Mouse (Mus musculus) G1E (cell line): Measurements from ENCODE around the gene Slc7a9.

Source experiments
- CTCF ChIP-seq: IDR thresholded peaks from 2 replicates; pipeline ENCODE4 v1.5.1; 2012; ENCODE audit warnings: low read depth, low read length, inconsistent platforms, mixed read lengths
- GATA1 ChIP-seq: IDR thresholded peaks from 2 replicates; pipeline ENCODE4 v1.6.1; 2012; ENCODE audit warnings: borderline replicate concordance, low read length, inconsistent platforms, mixed read lengths
- GATA2 ChIP-seq: IDR thresholded peaks from 2 replicates; pipeline ENCODE4 v1.6.1; 2012; ENCODE audit warnings: low read depth, low read length, inconsistent platforms, borderline replicate concordance
- POLR2AphosphoS5 ChIP-seq: IDR thresholded peaks from 2 replicates; pipeline ENCODE4 v1.6.1; 2012; ENCODE audit warnings: low read depth, low read length, inconsistent platforms; ENCODE audit not compliant: insufficient replicate concordance
- TAL1 ChIP-seq: conservative IDR thresholded peaks from 2 replicates; pipeline ENCODE4 v1.6.1; 2012; ENCODE audit warnings: low read depth, low read length, inconsistent platforms, mixed read lengths

DNA sequence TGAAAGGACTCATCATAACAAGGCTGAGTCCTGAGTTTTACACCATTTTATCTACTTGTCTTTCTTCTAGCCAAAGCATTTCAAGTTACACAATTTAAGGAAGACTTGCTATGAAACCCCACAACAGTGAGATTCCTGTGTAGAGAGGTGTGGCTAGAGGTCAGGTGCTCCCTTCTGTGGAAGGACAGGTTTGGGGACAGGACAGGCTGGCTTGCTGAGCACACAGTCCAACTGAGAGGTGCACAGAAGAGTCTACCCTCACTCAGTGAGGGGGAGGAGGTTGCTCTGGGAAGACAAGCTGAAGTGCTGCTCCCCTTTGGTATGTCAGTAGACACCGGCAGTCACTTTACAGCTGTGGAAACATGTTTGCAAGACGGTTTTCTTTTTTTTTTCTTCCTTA lies 27.9 kb downstream of the Slc7a9 start:
- TF ChIP-seq CTCF, result no peak
- no peak for TF ChIP-seq GATA1
- no peak for TF ChIP-seq TAL1
- TF ChIP-seq POLR2AphosphoS5, result no peak
- TF ChIP-seq GATA2, result no peak
